Mouse (Mus musculus) C2C12 (cell line): ENCODE measurements around the gene Foxn1. TPM values are rescaled to one million over a fixed set of nuclear protein-coding genes. Genes with fewer than 3 reads are reported as not detected.

ENCODE experiments used
- H3K27me3 ChIP-seq: one replicate; pipeline ENCODE4 v1.6.1; 2011; ENCODE audit not compliant: control insufficient read depth, insufficient read depth, insufficient read length
- H3K36me3 ChIP-seq: one replicate; pipeline ENCODE4 v1.6.1; 2011; ENCODE audit not compliant: control insufficient read depth, insufficient read depth
- H3K4me3 ChIP-seq: one replicate; pipeline ENCODE4 v1.5.1; 2011; ENCODE audit warnings: mild to moderate bottlenecking, control low read depth; ENCODE audit not compliant: poor library complexity, insufficient read depth, severe bottlenecking
- H3K79me2 ChIP-seq: one replicate; pipeline ENCODE4 v1.6.1; 2011; ENCODE audit not compliant: control insufficient read depth, insufficient read depth
- H3K79me3 ChIP-seq: one replicate; pipeline ENCODE4 v1.6.1; 2011; ENCODE audit warnings: low read depth, control low read depth
- H3ac ChIP-seq: one replicate; pipeline ENCODE3; 2011; ENCODE audit warnings: low read depth; ENCODE audit not compliant: control insufficient read depth, insufficient read length
- CEBPB ChIP-seq: IDR thresholded peaks from one replicate; pipeline ENCODE4 v1.6.1; 2011; ENCODE audit warnings: low read depth, mild to moderate bottlenecking, control low read depth, moderate library complexity
- CTCF ChIP-seq: IDR thresholded peaks from one replicate; pipeline ENCODE4 v1.5.1; 2011; ENCODE audit not compliant: control insufficient read depth, insufficient read depth, insufficient read length
- FOSL1 ChIP-seq: IDR thresholded peaks from one replicate; pipeline ENCODE4 v1.8.0; 2011; ENCODE audit warnings: mild to moderate bottlenecking, low read length; ENCODE audit not compliant: poor library complexity, insufficient read depth, severe bottlenecking
- MAX ChIP-seq: IDR thresholded peaks from one replicate; pipeline ENCODE4 v1.6.1; 2011; ENCODE audit warnings: mild to moderate bottlenecking, control low read depth
- MYOD1 ChIP-seq: IDR thresholded peaks from one replicate; pipeline ENCODE4 v1.6.1; 2011; ENCODE audit warnings: low read depth; ENCODE audit not compliant: control insufficient read depth, insufficient read length
- MYOG ChIP-seq: IDR thresholded peaks from one replicate; pipeline ENCODE4 v1.6.1; 2011; ENCODE audit not compliant: control insufficient read depth, insufficient read length; ENCODE audit errors: extremely low read depth
- USF1 ChIP-seq: IDR thresholded peaks from one replicate; pipeline ENCODE4 v1.6.1; 2011; ENCODE audit warnings: low read depth, mild to moderate bottlenecking, control low read depth, moderate library complexity
- polyA plus RNA-seq: library from polyadenylated mRNA; unstranded; fragments of >200 nt; fragmentation: generic; extraction: Trizol; gene quantifications from one replicate; pipeline ENCODE4 v1.2.1, GENCODE M21; 2012; ENCODE audit warnings: missing spikeins

The Foxn1 gene
- polyA plus RNA-seq, 1 experiment = 0.39 TPM

GRCm38 (mm10) chr11:78427655-78428054 is 41.3 kb upstream of the Foxn1 start:
- Histone ChIP-seq H3K27me3 (no peaks in the 10 kb centered on the region), H3ac (no peak overlapping the region), H3K4me3 (no peak overlapping the region), H3K79me3 (no peaks in the 10 kb centered on the region), H3K79me2 (no peaks in the 10 kb centered on the region), H3K36me3 (no peaks in the 10 kb centered on the region)
- no peak for TF ChIP-seq MYOD1
- TF ChIP-seq MAX = no peak
- no peak for TF ChIP-seq CTCF
- no peak for TF ChIP-seq USF1
- TF ChIP-seq CEBPB = no peak

GRCm38 (mm10) chr11:78425572-78425971 is 39.2 kb upstream of the Foxn1 start:
- H3K4me3 ChIP-seq = no peak overlapping the region
- H3K79me2 ChIP-seq = no peaks in the 10 kb centered on the region
- no peak for TF ChIP-seq CEBPB
- H3K79me3 ChIP-seq = no peaks in the 10 kb centered on the region
- H3K36me3 ChIP-seq = no peaks in the 10 kb centered on the region
- H3K27me3 ChIP-seq = no peaks in the 10 kb centered on the region
- H3ac ChIP-seq = no peak overlapping the region

- TF ChIP-seq CTCF (no peak), CEBPB (no peak), MYOG (no peak)
- H3K79me3 ChIP-seq = no peaks in the 10 kb centered on the region
- no peak overlapping the region for H3K4me3 ChIP-seq
- no peaks in the 10 kb centered on the region for H3K79me2 ChIP-seq
- no peaks in the 10 kb centered on the region for H3K36me3 ChIP-seq
- no peak overlapping the region for H3ac ChIP-seq
- no peaks in the 10 kb centered on the region for H3K27me3 ChIP-seq
These were observed 38.0 kb upstream of the Foxn1 start for GRCm38 (mm10) chr11:78424352-78424751.

GRCm38 (mm10) chr11:78422055-78422819 is 35.9 kb upstream of the Foxn1 start, which contains the start of gene Slc13a2:
Gene Slc13a2, minus strand, starts transcription at chr11:78422217.
- Histone ChIP-seq H3K4me3 (no peak within 1 kb of the TSS), H3K79me2 (no peaks in the 10 kb centered on the region), H3K79me3 (no peaks in the 10 kb centered on the region), H3K36me3 (no peaks in the 10 kb centered on the region), H3ac (no peak within 1 kb of the TSS), H3K27me3 (no peaks in the 10 kb centered on the region)
- TF ChIP-seq CTCF (no peak), USF1 (no peak), MYOD1 (no peak), FOSL1 (no peak), MAX (no peak), CEBPB (no peak), MYOG (no peak)

GRCm38 (mm10) chr11:78421201-78422009 is 35.0 kb upstream of the Foxn1 start:
- Histone ChIP-seq H3ac (no peak overlapping the region), H3K36me3 (no peaks in the 10 kb centered on the region), H3K27me3 (no peaks in the 10 kb centered on the region), H3K4me3 (no peak overlapping the region), H3K79me3 (no peaks in the 10 kb centered on the region), H3K79me2 (no peaks in the 10 kb centered on the region)
- no peak for TF ChIP-seq MAX
- no peak for TF ChIP-seq MYOD1
- TF ChIP-seq USF1 = no peak
- no peak for TF ChIP-seq CTCF
- no peak for TF ChIP-seq MYOG
- no peak for TF ChIP-seq CEBPB
- TF ChIP-seq FOSL1 = no peak

GRCm38 (mm10) chr11:78420263-78420889 is 34.0 kb upstream of the Foxn1 start:
- Histone ChIP-seq H3K4me3 (no peak overlapping the region), H3K27me3 (no peaks in the 10 kb centered on the region), H3K36me3 (no peaks in the 10 kb centered on the region), H3K79me3 (no peaks in the 10 kb centered on the region), H3ac (no peak overlapping the region), H3K79me2 (no peaks in the 10 kb centered on the region)
- TF ChIP-seq MAX (no peak), MYOG (no peak), USF1 (no peak), CEBPB (no peak), FOSL1 (no peak), MYOD1 (no peak)
